Mouse (Mus musculus): ENCODE results near the gene Hsdl1.

Hsdl1 gene

GRCm38 (mm10) chr8:119580441-119581161, 5.6 kb upstream of the Hsdl1 start:
- no peak for DNase-seq (ENCODE audit: low spot score in 2 of 2)

GRCm38 (mm10) chr8:119579096-119579495, 4.1 kb upstream of the Hsdl1 start:
- DNase-seq (ENCODE audit: low spot score in 2 of 2): no peak

GRCm38 (mm10) chr8:119575366-119575726, 363 bp upstream of the Hsdl1 start:
- no peak for DNase-seq (ENCODE audit: low spot score in 2 of 2)

- DNase-seq (ENCODE audit: low spot score in 2 of 2): no peak
These were observed 2.6 kb downstream of the Hsdl1 start for GRCm38 (mm10) chr8:119572411-119572810.

- DNase-seq (ENCODE audit: low spot score in 2 of 2): no peak
These were observed 3.8 kb downstream of the Hsdl1 start for GRCm38 (mm10) chr8:119571135-119571534.

- no peak for DNase-seq (ENCODE audit: low spot score in 2 of 2)
These were observed 5.1 kb downstream of the Hsdl1 start for GRCm38 (mm10) chr8:119569881-119570280.

GRCm38 (mm10) chr8:119568951-119569350, 6.0 kb downstream of the Hsdl1 start:
- DNase-seq (ENCODE audit: low spot score in 2 of 2): no peak

GRCm38 (mm10) chr8:119568251-119568650, 6.7 kb downstream of the Hsdl1 start:
- DNase-seq (ENCODE audit: low spot score in 2 of 2): no peak

- no peak for DNase-seq (ENCODE audit: low spot score in 2 of 2)
These were observed 8.6 kb downstream of the Hsdl1 start for GRCm38 (mm10) chr8:119566367-119566766.

- DNase-seq (ENCODE audit: low spot score in 2 of 2): no peak
These were observed 11.1 kb downstream of the Hsdl1 start for GRCm38 (mm10) chr8:119563849-119564251.

- no peak for DNase-seq (ENCODE audit: low spot score in 2 of 2)
These were observed 15.6 kb downstream of the Hsdl1 start for GRCm38 (mm10) chr8:119559402-119559720.

GRCm38 (mm10) chr8:119558603-119559401, 16.2 kb downstream of the Hsdl1 start, which contains the start of gene Mbtps1:
Mbtps1 (minus strand) TSS chr8:119558735.
- peak; percentile 96 to 98 for DNase-seq (ENCODE audit: low spot score in 2 of 2)

- no peak for DNase-seq (ENCODE audit: low spot score in 2 of 2)
These were observed 17.0 kb downstream of the Hsdl1 start for GRCm38 (mm10) chr8:119557821-119558602.

GRCm38 (mm10) chr8:119557132-119557531, 17.9 kb downstream of the Hsdl1 start:
- no peak for DNase-seq (ENCODE audit: low spot score in 2 of 2)

GRCm38 (mm10) chr8:119555861-119556260, 19.1 kb downstream of the Hsdl1 start:
- no peak for DNase-seq (ENCODE audit: low spot score in 2 of 2)

- no peak for DNase-seq (ENCODE audit: low spot score in 2 of 2)
These were observed 22.0 kb downstream of the Hsdl1 start for GRCm38 (mm10) chr8:119552967-119553366.

GRCm38 (mm10) chr8:119548560-119549113, 26.3 kb downstream of the Hsdl1 start:
- DNase-seq (ENCODE audit: low spot score in 2 of 2): no peak

GRCm38 (mm10) chr8:119547019-119547691, 27.8 kb downstream of the Hsdl1 start:
- no peak for DNase-seq (ENCODE audit: low spot score in 2 of 2)

- no peak for DNase-seq (ENCODE audit: low spot score in 2 of 2)
These were observed 29.2 kb downstream of the Hsdl1 start for GRCm38 (mm10) chr8:119545791-119546190.

GRCm38 (mm10) chr8:119545180-119545579, 29.8 kb downstream of the Hsdl1 start:
- DNase-seq (ENCODE audit: low spot score in 2 of 2): no peak

GRCm38 (mm10) chr8:119544606-119545005, 30.4 kb downstream of the Hsdl1 start:
- DNase-seq (ENCODE audit: low spot score in 2 of 2): no peak

GRCm38 (mm10) chr8:119531973-119532372, 43.0 kb downstream of the Hsdl1 start:
- no peak for DNase-seq (ENCODE audit: low spot score in 2 of 2)

Measured in cerebellum, postnatal 4 days (tissue).